Mouse (Mus musculus) cerebellum, adult 18-20 months (tissue): Measurements from ENCODE around the gene Gcgr.

Source experiments
- DNase-seq, 2 experiments: peaks; one replicate each; pipeline ENCODE4 v3.0.0; 2021

The Gcgr gene

DNA sequence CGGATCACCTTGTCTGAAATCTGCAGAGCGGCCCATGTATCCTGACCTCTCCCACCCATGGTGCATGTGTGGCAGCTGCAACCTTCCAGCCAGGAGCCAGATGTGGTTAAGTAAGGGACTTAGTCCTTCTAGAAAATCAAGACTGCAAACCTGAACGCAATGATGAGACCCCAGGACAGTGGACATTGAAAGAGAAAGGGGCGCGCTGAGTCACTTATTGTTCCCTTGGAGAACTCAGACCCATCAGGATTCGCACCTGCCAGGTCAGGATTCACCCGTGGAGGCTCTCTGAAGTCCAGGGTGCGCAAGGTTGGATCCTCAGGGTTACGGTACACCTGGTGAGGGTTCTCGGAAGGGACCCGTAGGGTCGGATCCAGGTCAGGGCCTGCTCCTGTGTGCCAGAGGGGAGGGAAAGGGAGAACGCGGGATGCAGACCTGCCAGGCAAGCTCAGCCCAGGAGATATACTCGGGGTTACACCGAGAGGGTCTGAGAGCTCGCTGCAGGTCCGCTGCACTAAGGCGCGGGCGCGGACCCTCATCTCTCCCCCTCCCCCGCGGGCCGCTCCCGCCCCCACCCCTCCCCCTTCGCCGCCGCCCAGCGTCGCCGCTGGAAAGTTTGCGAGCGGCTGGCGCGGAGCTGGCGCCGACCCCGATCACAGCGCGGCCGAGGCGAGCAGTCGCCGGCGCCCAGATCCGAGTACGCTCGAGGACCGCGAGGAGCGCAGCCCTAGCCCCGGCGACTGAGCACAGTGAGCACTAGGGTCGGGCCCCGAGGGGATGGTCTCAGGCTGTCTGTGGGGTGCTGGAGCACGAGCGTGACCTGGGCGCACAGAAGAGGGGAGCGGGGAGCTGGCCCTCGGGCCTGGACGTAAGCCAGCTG, at the start of gene Gcgr:
Gene Gcgr (plus strand): TSS at position 615 of the 880 bp plus-strand sequence.
- no peak for DNase-seq

- no peak for DNase-seq
These were observed 47.0 kb upstream of the Gcgr start for GRCm38 (mm10) chr11:120483448-120483934.

GRCm38 (mm10) chr11:120484265-120484981, 46.1 kb upstream of the Gcgr start, which contains the start of gene Mrpl12:
Mrpl12 (plus strand) TSS chr11:120484613.
- DNase-seq: peak; percentile 91 to 92

DNA sequence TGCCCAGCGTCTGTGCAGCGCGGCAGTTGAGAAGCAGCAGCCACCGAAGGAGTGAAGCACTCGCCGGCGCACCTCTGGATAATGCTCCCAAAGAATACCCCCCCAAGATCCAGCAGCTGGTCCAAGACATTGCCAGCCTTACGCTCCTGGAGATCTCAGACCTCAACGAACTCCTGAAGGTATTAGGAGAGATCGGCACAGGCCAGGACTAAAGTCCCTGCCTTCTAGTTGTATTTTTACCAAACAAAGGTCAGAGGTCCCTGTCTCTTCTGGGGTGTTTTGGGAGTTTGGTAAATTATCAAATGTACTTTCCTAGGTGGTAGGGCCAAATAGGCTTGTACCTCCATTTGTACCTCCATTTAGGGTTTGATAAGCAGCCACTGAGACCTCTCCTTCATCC, 45.2 kb upstream of the Gcgr start:
- no peak for DNase-seq

- DNase-seq: no peak
These were observed 42.0 kb upstream of the Gcgr start for GRCm38 (mm10) chr11:120488516-120488915.

DNA sequence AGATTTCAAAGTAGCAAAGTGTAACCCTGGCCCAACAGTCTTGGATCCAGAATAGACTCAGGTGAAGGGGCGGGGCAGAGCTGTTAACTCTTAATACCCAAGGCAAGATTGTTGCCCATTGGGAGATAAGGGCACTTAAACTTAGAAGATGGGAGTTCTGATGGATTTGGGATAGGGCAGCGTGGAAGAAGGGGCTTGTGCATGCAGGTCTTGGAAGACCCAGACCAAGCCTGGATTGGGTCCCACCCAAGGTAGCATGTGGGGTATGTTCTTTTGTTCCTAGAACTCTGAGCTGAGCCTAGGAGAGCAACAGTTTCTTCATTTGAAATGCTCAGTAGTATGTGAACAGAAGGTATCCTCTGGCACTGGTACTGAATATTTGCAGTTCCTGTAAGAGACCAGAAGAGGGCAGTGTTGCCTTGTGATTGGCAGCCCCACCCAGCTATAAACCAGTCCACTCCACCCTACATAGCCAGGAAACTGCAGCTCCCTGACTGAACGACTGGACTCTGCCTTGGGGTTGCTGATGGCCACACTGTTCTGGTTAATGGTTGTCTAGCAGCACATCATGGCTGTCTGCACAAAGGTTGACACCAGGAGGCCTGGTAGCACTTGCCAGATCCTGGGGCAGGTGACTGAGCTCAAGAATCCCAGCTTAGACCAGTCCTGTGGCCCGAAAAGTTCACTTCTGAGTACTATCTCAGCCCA, 41.3 kb upstream of the Gcgr start:
- DNase-seq: peak; percentile 71 to 73

DNA sequence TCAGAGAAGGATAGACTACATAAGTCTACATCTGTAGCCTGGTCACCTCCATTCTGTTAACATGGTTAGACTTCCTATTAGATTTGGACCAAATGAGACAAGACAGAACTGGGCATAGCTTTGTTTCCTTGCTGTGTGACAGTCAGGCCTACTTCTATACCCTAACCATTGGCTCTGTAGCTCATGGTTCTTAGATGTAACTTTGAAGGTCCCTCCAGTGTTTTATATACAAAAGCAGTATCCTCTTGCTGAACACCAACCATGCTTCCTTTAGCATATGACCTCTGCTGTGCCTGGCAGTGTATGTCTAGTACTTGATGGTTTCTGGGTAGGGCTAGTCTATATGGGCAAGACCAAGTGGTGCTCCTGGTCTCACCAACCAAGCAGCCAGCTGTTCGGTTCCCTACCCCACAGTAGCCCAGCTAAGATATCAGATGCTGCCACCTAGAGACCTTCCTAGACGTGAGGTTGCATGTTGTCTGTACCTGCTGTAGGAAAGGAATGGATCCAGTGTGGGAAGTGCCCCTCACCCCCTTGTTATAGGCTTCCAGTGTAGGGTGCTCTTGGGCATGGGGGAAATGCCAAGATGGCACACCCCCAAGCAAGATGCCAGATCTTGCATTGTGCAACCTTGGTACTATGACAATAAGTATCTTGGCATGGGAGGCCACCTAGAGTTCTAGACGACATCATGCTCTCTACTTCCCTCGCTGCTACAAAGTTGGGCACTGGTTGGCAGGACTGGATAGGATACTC, 40.0 kb upstream of the Gcgr start:
- no peak for DNase-seq

GRCm38 (mm10) chr11:120491317-120492023, 39.0 kb upstream of the Gcgr start, which contains the start of gene Slc25a10:
Slc25a10 (plus strand) TSS chr11:120491840.
- peak; percentile 90 to 92 for DNase-seq

DNA sequence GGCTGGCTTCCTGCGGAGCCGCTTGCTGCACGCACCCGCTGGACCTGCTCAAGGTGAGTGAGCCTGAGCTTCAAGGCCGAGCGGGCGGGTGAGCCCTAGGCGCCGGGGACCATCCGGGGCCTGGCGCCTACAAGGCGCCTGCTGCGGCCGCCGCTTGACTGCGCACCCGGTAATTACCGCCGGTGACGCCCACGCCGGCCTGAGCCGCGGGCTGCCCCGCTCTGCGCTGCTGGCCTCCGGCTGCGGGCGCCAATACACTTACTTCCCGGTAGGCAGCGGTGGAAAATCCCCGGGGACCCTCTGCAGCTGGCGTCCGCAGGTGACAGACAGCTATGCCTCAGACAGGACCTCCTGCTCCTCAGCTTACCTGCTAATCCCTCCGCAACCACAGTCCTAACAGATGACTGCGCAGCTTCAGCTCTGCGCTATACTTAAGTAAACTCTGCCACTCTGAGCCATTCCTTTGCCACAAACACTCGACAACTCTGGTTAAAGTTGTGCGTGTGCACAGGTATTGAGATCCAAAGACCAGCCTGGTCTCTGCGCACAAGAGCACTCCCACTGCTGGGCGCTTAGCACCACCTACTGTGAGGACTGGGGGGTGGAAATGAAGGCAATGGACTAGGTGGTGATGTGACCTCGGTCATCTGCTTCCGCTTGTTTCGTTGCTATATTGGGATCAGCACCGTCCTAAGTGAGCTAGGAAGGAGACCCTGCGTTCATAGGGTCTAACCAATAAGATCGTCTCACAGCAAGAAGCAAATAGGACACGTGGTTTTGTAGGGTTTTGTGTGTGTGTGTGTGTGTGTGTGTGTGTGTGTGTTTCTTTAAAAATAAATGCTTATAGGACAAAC, 38.2 kb upstream of the Gcgr start:
- no peak for DNase-seq

DNA sequence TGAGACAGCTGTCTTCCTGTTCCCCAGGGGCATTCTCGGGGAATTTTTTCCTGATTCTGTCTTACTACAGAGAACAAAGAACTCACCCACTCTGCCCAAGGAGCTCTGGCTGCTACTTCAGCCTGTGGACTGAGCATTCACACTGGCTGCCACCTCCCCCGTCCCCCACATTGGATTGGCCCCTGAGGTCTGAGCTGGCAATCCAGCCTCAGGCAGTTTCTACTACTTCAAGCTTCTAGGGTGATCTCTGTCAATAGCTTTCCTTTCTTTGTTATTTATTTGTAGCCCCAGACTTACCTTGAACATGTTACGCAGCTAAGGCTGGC, 37.7 kb upstream of the Gcgr start:
- no peak for DNase-seq

GRCm38 (mm10) chr11:120493351-120493750, 37.1 kb upstream of the Gcgr start:
- DNase-seq: no peak

DNA sequence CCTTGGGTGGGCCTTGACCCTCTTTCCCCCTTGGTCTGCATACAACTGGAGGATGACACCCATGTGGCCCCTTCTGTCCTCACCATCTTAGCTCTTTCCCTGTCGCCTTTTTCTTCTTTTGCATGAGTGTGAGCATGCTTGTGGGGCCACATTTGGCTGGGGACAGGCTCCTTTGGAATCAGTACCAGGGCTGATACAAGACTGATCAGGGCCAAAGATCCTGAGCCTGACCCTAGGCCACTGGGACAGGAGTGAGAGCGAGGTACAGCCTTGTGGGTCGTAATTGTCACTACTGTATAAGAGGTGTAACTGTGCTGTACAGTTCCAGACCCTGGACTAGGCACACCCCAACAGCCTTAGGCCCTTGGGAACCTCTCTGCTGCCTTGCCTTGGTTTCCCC, 36.6 kb upstream of the Gcgr start:
- no peak for DNase-seq

DNA sequence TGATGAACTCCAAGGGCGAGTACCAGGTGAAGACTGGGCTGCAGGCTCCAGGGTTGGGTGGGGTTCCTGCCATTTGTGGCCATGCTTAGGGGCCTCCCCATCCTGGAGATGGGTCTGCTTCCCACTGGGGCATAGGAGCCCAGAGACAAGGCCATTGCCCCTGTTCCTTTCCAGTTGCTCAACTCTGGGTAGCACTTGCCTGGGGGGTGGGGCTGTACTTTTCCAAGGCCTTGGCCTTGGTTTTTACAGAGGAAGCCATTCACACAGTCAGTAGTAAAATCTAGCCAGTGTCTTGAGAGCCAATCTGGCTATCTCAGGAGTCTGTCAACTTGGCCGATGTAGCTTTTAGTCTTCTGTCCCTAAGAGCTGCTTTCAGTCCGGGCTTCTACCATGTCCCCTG, 33.1 kb upstream of the Gcgr start:
- no peak for DNase-seq

- no peak for DNase-seq
These were observed 32.3 kb upstream of the Gcgr start for GRCm38 (mm10) chr11:120498226-120498625.

DNA sequence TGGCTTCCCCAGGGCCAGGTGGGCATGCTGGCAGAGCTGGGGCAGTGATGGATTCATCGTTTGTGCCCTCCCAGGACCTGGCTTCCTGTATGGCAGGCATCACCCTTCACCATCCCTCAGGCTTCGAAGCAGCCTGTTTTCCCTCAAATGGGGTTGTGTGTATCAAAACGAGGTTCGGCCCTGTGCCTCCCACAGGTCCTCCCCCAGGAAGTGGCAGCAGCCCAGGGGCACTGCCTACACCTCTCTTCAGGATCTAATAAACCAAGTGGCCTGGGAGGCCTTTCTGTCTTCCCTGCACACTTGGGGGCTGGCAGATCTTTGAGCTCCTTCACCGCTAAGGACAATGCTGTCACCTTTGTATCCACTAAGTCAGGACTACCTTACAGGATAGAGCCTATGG, 31.6 kb upstream of the Gcgr start:
- DNase-seq: no peak

GRCm38 (mm10) chr11:120499894-120500293, 30.6 kb upstream of the Gcgr start:
- no peak for DNase-seq

- DNase-seq: no peak
These were observed 30.1 kb upstream of the Gcgr start for GRCm38 (mm10) chr11:120500357-120500756.

- DNase-seq: no peak
These were observed 29.5 kb upstream of the Gcgr start for GRCm38 (mm10) chr11:120501018-120501417.

DNA sequence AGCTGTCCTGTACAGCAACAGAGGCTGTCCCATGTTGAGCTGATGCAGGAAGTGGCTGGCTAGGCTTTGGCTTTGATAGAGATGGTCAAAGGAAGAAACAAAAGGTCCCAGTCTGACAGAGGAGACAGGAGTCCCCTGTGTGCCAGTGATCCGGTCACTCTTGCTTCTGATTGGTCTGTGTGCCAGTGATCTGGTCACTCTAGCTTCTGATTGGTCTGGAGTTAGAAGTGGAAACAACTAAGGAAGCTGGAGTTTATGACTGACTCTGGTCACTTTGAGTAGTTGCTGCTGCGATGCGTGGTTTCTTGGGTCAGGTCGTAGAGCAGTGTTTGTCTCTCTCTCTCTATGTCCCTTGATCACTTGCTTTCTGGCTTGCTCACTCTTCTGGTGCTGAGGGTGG, 28.8 kb upstream of the Gcgr start:
- DNase-seq: no peak

DNA sequence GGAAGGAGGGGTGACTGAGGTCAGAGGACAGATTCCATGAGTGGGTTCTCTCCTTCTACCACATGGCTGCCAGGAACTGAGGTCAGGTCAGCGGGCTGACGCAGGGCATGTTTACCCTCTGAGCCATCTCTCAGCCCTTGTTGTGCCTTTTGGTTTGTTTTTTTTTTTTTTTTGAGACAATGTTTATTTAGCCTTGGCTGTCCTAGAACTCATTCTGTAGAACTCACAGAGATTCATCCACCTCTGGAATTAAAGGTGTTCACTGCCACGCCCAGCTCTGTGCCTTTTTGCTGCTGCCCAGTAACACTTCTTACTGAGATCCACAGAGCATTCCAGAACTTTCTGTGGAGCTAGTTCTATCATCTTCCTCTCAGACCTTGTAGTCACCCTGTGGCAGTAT, 24.8 kb upstream of the Gcgr start:
- no peak for DNase-seq

DNA sequence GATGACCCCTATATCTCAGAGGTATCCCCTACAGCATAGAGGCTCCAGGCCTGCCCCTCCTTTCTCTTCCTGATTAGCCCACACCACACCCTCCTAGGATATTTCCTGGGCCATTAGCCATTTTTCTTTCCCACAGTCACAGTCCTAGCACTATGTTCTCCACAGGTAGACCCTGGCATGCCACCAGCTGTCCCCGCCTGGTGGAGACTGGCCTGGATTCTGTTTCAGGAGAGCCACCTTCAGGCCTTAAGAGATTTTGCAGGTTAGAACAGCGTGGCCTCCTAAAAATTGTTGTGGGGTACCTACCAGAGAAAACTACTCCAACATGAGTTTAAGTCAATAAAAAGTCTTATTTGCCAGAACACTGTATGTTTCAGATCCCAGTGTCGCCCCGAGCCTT, 23.6 kb upstream of the Gcgr start:
- DNase-seq: peak; percentile 49 to 52
